Mouse (Mus musculus) lung, adult 2 months (tissue): ENCODE measurements at regions not wholly inside any gene's neighbourhood (a gene's known extent, or its start where the extent isn't known, plus 50 kb on each side); places are given as distances from the start of the nearest gene placed in this dataset.

Experiments
- CTCF ChIP-seq: fragments of 200-500 bp; IDR thresholded peaks from 2 replicates; pipeline ENCODE4 v1.5.1; 2011; ENCODE audit warnings: mild to moderate bottlenecking, low read length, control low read depth; ENCODE audit not compliant: insufficient read depth
- POLR2A ChIP-seq: fragments of 200-500 bp; IDR thresholded peaks from 2 replicates; pipeline ENCODE4 v1.6.1; 2011; ENCODE audit warnings: low read depth, mild to moderate bottlenecking, control low read depth, low read length, borderline replicate concordance; ENCODE audit errors: extremely low read depth

GRCm38 (mm10) chr9:50234655-50235054, 110.1 kb downstream of the Rpl10-ps3 start:
- TF ChIP-seq POLR2A (no peak), CTCF (no peak)
